Mouse (Mus musculus): ENCODE measurements around the gene Accsl.

Accsl gene

GRCm38 (mm10) chr2:93874227-93874514 is 5.2 kb upstream of the Accsl start:
- DNase-seq, result peak; percentile 45 to 54

- no peak for DNase-seq
These were observed 4.7 kb upstream of the Accsl start for GRCm38 (mm10) chr2:93873449-93874226.

GRCm38 (mm10) chr2:93872257-93872656 is 3.3 kb upstream of the Accsl start:
- no peak for DNase-seq

GRCm38 (mm10) chr2:93871411-93871925 is 2.5 kb upstream of the Accsl start:
- DNase-seq, result no peak

GRCm38 (mm10) chr2:93870842-93871241 is 1.9 kb upstream of the Accsl start:
- DNase-seq, result peak; percentile 79 to 83

GRCm38 (mm10) chr2:93868566-93868965 is 391 bp downstream of the Accsl start:
- DNase-seq, result no peak

- no peak for DNase-seq
These were observed 5.7 kb downstream of the Accsl start for GRCm38 (mm10) chr2:93863229-93863628.

- DNase-seq, result no peak
These were observed 10.1 kb downstream of the Accsl start for GRCm38 (mm10) chr2:93858845-93859244.

- DNase-seq, result no peak
These were observed 17.7 kb downstream of the Accsl start for GRCm38 (mm10) chr2:93851303-93851702.

- DNase-seq, result no peak
These were observed 18.5 kb downstream of the Accsl start for GRCm38 (mm10) chr2:93850317-93850944.

- peak; percentile 84 to 91 for DNase-seq
These were observed 19.4 kb downstream of the Accsl start, which contains the start of gene Accs for GRCm38 (mm10) chr2:93849505-93850089. Gene Accs (minus strand): TSS chr2:93849943.

GRCm38 (mm10) chr2:93841349-93841748 is 27.6 kb downstream of the Accsl start:
- DNase-seq, result no peak

- DNase-seq, result no peak
These were observed 28.8 kb downstream of the Accsl start for GRCm38 (mm10) chr2:93840109-93840508.

GRCm38 (mm10) chr2:93838931-93839330 is 30.0 kb downstream of the Accsl start:
- DNase-seq, result no peak

GRCm38 (mm10) chr2:93836232-93836785 is 32.6 kb downstream of the Accsl start:
- DNase-seq, result peak in 1 of 2 experiments; percentile 40

GRCm38 (mm10) chr2:93835596-93835995 is 33.4 kb downstream of the Accsl start:
- DNase-seq, result no peak

GRCm38 (mm10) chr2:93823519-93823918 is 45.4 kb downstream of the Accsl start:
- peak; percentile 63 to 79 for DNase-seq

GRCm38 (mm10) chr2:93822045-93822749 is 46.8 kb downstream of the Accsl start, which contains the start of gene Ext2:
Gene Ext2 (minus strand): TSS chr2:93822568.
- peak; percentile 94 to 95 for DNase-seq

- no peak for DNase-seq
These were observed 51.2 kb downstream of the Accsl start for GRCm38 (mm10) chr2:93817791-93818190.

- no peak for DNase-seq
These were observed 55.6 kb downstream of the Accsl start for GRCm38 (mm10) chr2:93813343-93813742.

- peak; percentile 80 to 84 for DNase-seq
These were observed 57.1 kb downstream of the Accsl start for GRCm38 (mm10) chr2:93811812-93812211.

GRCm38 (mm10) chr2:93809931-93810330 is 59.0 kb downstream of the Accsl start:
- peak; percentile 68 to 72 for DNase-seq

GRCm38 (mm10) chr2:93808071-93808470 is 60.9 kb downstream of the Accsl start:
- DNase-seq, result no peak
